Mouse (Mus musculus): ENCODE data around the gene Atg13.
A peak's percentile ranks its signal among the peaks of the same experiment; 100 is the strongest.

Gene Atg13

GRCm38 (mm10) chr2:91645811-91646210 is 64.6 kb downstream of the Atg13 start:
- DNase-seq: no peak

GRCm38 (mm10) chr2:91645354-91645753 is 65.0 kb downstream of the Atg13 start:
- DNase-seq: no peak

GRCm38 (mm10) chr2:91644021-91644420 is 66.4 kb downstream of the Atg13 start:
- DNase-seq: no peak

GRCm38 (mm10) chr2:91642825-91643415 is 67.5 kb downstream of the Atg13 start:
- no peak for DNase-seq

- no peak for DNase-seq
Measured at GRCm38 (mm10) chr2:91638931-91639330, 71.4 kb downstream of the Atg13 start.

GRCm38 (mm10) chr2:91636727-91637338 is 73.5 kb downstream of the Atg13 start:
- DNase-seq: peak in 1 of 2 experiments; percentile 23

GRCm38 (mm10) chr2:91636229-91636628 is 74.1 kb downstream of the Atg13 start, which contains the start of gene F2:
Gene F2 (minus strand): TSS chr2:91636414.
- DNase-seq: peak in 1 of 2 experiments; percentile 23

- peak in 1 of 2 experiments; percentile 26 for DNase-seq
Measured at GRCm38 (mm10) chr2:91635486-91635885, 74.9 kb downstream of the Atg13 start.

GRCm38 (mm10) chr2:91634841-91635240 is 75.5 kb downstream of the Atg13 start:
- DNase-seq: peak in 1 of 2 experiments; percentile 10

- no peak for DNase-seq
Measured at GRCm38 (mm10) chr2:91633334-91633977, 76.9 kb downstream of the Atg13 start.

GRCm38 (mm10) chr2:91632316-91632715 is 78.1 kb downstream of the Atg13 start:
- no peak for DNase-seq

GRCm38 (mm10) chr2:91631826-91632225 is 78.5 kb downstream of the Atg13 start:
- no peak for DNase-seq

- DNase-seq: no peak
Measured at GRCm38 (mm10) chr2:91630384-91630783, 80.0 kb downstream of the Atg13 start.

- no peak for DNase-seq
Measured at GRCm38 (mm10) chr2:91629682-91630081, 80.7 kb downstream of the Atg13 start.

GRCm38 (mm10) chr2:91628171-91628570 is 82.2 kb downstream of the Atg13 start:
- DNase-seq: no peak

GRCm38 (mm10) chr2:91627486-91627885 is 82.9 kb downstream of the Atg13 start:
- DNase-seq: no peak
